Mouse (Mus musculus) myocyte (in vitro differentiated cells): ENCODE data around the gene Upk2.

Source experiments
- E2F4 ChIP-seq: IDR thresholded peaks from one replicate; pipeline ENCODE4 v1.6.1; 2011; ENCODE audit warnings: mild to moderate bottlenecking, control low read depth, moderate library complexity; ENCODE audit not compliant: insufficient read depth
- MAX ChIP-seq: IDR thresholded peaks from one replicate; pipeline ENCODE4 v1.6.1; 2011; ENCODE audit warnings: low read depth, mild to moderate bottlenecking, control low read depth
- MYOD1 ChIP-seq, 3 experiments: IDR thresholded peaks; one replicate each; pipeline ENCODE4 v1.6.1; 2011; ENCODE audit warnings: control low read depth in 2 of 3, low read depth in 2 of 3, mild to moderate bottlenecking in 2 of 3, moderate library complexity in 1 of 3; ENCODE audit not compliant: insufficient read length in 2 of 3, control insufficient read depth in 1 of 3
- POLR2A ChIP-seq: IDR thresholded peaks from one replicate; pipeline ENCODE4 v1.6.1; 2011; ENCODE audit warnings: low read depth, mild to moderate bottlenecking, control low read depth, moderate library complexity; ENCODE audit not compliant: insufficient read length
- REST ChIP-seq: IDR thresholded peaks from one replicate; pipeline ENCODE4 v1.6.1; 2011; ENCODE audit warnings: mild to moderate bottlenecking, control low read depth, moderate library complexity; ENCODE audit not compliant: insufficient read depth, insufficient read length
- TCF12 ChIP-seq: IDR thresholded peaks from one replicate; pipeline ENCODE4 v1.6.1; 2011; ENCODE audit warnings: mild to moderate bottlenecking, control low read depth; ENCODE audit not compliant: poor library complexity, insufficient read depth, severe bottlenecking
- TCF3 ChIP-seq: IDR thresholded peaks from one replicate; pipeline ENCODE4 v1.6.1; 2011; ENCODE audit warnings: low read depth, control low read depth; ENCODE audit not compliant: insufficient read length
- USF1 ChIP-seq: IDR thresholded peaks from one replicate; pipeline ENCODE4 v1.6.1; 2011; ENCODE audit warnings: low read depth, mild to moderate bottlenecking, control low read depth, moderate library complexity

DNA sequence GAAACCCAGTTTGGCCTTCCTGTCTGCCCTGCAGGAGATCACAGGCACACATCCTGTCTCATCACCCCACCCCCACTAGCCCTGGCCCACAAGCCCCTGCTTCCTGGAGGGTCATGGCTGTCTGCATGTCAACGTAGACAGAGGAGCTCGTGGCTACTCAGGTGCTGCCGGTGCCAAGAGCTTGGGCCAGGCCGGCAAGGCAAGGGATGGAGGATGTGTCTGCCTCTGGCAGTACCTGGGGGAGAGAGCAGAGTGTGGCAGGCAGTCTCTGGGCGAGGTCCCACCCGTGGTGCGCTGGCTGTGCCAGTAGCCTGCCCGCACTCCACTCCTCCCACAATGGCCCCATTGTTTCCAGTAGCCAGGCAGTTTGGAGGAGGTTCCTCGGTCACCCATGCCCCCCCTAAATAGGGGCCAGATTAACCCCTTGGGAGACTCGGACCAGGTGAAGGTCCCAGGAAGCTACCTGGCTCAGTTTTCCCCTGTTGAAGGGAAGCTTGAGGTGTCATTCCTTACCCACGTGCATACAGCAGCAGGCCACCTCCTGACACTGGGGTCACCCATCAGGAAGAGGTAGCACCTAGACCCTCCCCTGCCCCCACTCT, 39.6 kb upstream of the Upk2 start:
- no peak for TF ChIP-seq USF1
- TF ChIP-seq POLR2A = peak; percentile 28
- no peak for TF ChIP-seq MAX
- TF ChIP-seq E2F4 = no peak
- no peak for TF ChIP-seq TCF3
- no peak for TF ChIP-seq REST
- TF ChIP-seq MYOD1 (IDR thresholded peaks at IDR 0.05; ENCODE audit: control insufficient read depth in 1 of 3, insufficient read length in 2 of 3, low read depth in 2 of 3) = no peak
- no peak for TF ChIP-seq TCF12
